Mouse (Mus musculus) ES-Bruce4 (cell line): ENCODE results near the gene Nup205.

Experiments
- CTCF ChIP-seq: IDR thresholded peaks from one replicate; pipeline ENCODE4 v1.8.1; 2011; ENCODE audit warnings: low read depth, low read length
- EP300 ChIP-seq: IDR thresholded peaks from 2 replicates; pipeline ENCODE4 v1.6.1; 2011; ENCODE audit warnings: low read depth, low read length; ENCODE audit not compliant: insufficient read depth
- POLR2A ChIP-seq: IDR thresholded peaks from one replicate; pipeline ENCODE4 v1.8.1; 2011; ENCODE audit warnings: low read length; ENCODE audit not compliant: insufficient read depth

DNA sequence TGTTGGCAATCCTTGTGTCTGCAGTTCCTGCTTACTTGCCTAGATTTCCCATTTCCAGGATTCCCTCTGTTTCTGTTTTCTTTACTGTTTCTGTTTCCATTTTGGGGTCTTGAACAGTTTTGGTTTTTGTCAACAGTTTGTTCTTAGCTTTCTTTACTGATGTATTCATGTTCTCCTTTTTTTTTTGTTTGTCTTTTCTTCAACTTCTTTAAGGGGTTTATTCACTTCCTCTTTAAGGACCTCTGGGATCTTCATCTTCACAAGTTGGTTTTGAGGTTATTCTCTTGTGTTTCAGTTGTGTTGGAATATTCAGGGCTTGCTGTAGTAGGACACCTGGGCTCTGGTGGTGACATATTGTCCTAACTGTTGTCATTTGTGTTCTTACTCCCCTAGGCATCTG is 22.7 kb upstream of the Nup205 start:
- TF ChIP-seq CTCF (no peak), POLR2A (no peak), EP300 (no peak)
